Mouse (Mus musculus) liver, embryonic 14.5 days (tissue): Measurements from ENCODE around the gene Inka2.

Source experiments
- CTCF ChIP-seq: IDR thresholded peaks from 2 replicates; pipeline ENCODE4 v1.5.1; 2016; ENCODE audit warnings: antibody characterized with exemption, low read depth, control low read depth
- EP300 ChIP-seq: IDR thresholded peaks from 2 replicates; pipeline ENCODE4 v1.6.1; 2016; ENCODE audit warnings: antibody characterized with exemption, low read depth

- TF ChIP-seq CTCF (no peak), EP300 (no peak)
Measured at GRCm38 (mm10) chr3:105675932-105676331, 28.5 kb upstream of the Inka2 start.
